Mouse (Mus musculus) stomach, postnatal 0 days (tissue): ENCODE results near the gene Arl8a. TPM values are rescaled to one million over a fixed set of nuclear protein-coding genes. Genes with fewer than 3 reads are reported as not detected.

ENCODE experiments used
- ATAC-seq: fragments of 200-750 bp; cut with Nextera tagmentation; 2 replicates; pipeline ENCODE4 v1.8.0; 2017; ENCODE audit not compliant: low FRiP score, low TSS enrichment
- DNase-seq: peaks from one replicate; pipeline ENCODE4 v3.0.0-alpha.2; 2016; ENCODE audit warnings: low spot score
- H3K27ac ChIP-seq: fragments of 300-500 bp; sonication (generic); replicated peaks from 2 replicates; pipeline ENCODE4 v1.5.1; 2014; ENCODE audit warnings: mild to moderate bottlenecking, control low read depth
- H3K27me3 ChIP-seq: fragments of 300-500 bp; sonication (generic); 2 replicates; pipeline ENCODE4 v1.6.1; 2014; ENCODE audit warnings: low read length; ENCODE audit not compliant: control insufficient read depth, insufficient read depth
- H3K36me3 ChIP-seq: fragments of 300-500 bp; sonication (generic); 2 replicates; pipeline ENCODE4 v1.6.1; 2014; ENCODE audit warnings: low read length, mixed read lengths; ENCODE audit not compliant: control insufficient read depth, insufficient read depth
- H3K4me1 ChIP-seq: fragments of 300-500 bp; sonication (generic); replicated peaks from 2 replicates; pipeline ENCODE4 v1.6.1; 2014; ENCODE audit warnings: antibody characterized with exemption; ENCODE audit not compliant: control insufficient read depth, insufficient read depth
- H3K4me2 ChIP-seq: fragments of 300-500 bp; sonication (generic); replicated peaks from 2 replicates; pipeline ENCODE4 v1.6.1; 2014; ENCODE audit warnings: low read depth, mild to moderate bottlenecking, control low read depth, moderate library complexity
- H3K4me3 ChIP-seq: fragments of 300-500 bp; sonication (generic); 2 replicates; pipeline ENCODE4 v1.5.1; 2014; ENCODE audit warnings: low read depth, low read length, control low read depth
- H3K9ac ChIP-seq: fragments of 300-500 bp; sonication (generic); 2 replicates; pipeline ENCODE4 v1.6.1; 2014; ENCODE audit warnings: mild to moderate bottlenecking, low read length, control low read depth, mixed read lengths
- H3K9me3 ChIP-seq: fragments of 300-500 bp; sonication (generic); 2 replicates; pipeline ENCODE4 v1.6.1; 2016; ENCODE audit warnings: low read length; ENCODE audit not compliant: control insufficient read depth
- CTCF ChIP-seq: IDR thresholded peaks from 2 replicates; pipeline ENCODE4 v1.5.1; 2016; ENCODE audit warnings: antibody characterized with exemption, low read depth, mild to moderate bottlenecking, moderate library complexity
- EP300 ChIP-seq: optimal IDR thresholded peaks from 2 replicates; pipeline ENCODE3; 2016; ENCODE audit warnings: antibody characterized with exemption
- WGBS: fragments of 180-500 bp; shearing (Covaris S2); extraction: QIAGEN DNeasy Blood & Tissue Kit; methylation state at CpG from one replicate; pipeline ENCODE4 v1.1.7; 2014; 5-methylcytosine and 5-hydroxymethylcytosine counted together
- polyA plus RNA-seq: library from polyadenylated mRNA; unstranded; fragments of >200 nt; fragmentation: Nextera tagmentation; extraction: Ambion mirVana; gene quantifications from 2 replicates; pipeline ENCODE4 v1.2.1, GENCODE M21; 2015

Arl8a gene
- polyA plus RNA-seq, 1 experiment from 2014 or later: 42.2 TPM

DNA sequence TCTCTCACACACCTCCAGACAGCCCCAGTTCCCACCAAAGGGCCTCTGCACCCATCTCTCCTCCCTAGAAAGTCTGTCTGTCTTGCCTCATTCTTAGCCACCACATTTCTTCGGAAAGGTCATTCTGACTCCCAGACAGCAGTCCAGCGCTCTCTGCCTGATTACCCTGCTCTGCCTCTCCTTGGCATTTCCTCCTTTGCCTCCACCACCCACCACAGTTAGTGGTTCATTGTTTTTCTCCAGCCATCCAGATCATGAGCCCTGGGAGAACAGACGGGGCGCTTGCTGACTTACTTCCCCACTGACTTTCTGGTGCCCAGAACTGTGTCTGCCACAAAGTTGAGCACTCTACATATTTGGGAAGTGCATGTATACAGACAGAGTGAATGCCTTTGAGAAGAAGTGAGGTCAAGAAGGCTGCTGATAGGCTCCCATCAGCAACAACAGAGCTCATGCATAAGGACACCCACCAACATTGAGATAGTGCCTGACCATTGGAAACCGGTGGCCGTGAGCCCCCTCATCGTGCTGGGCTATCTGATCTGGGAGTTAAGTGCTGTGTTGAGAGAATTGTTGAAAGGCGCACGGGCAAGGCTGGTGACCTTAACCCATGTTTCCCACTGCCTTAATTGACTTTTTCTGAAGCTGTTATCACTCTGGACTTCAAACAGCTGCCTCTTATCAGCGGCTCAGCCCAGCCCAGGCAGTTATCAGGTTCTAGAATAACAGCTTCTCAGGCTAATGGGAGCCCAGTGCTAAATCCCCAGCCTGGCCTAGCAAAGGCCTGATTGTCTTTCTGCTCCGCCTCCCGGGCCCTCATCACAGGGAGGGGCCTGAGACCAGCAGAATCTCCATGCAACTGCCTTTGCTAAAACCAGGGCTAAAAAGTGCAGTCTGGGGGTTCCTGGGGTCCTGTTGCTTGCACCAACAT is 57.8 kb downstream of the Arl8a start:
- Histone ChIP-seq H3K4me2 (no peak overlapping the region), H3K27me3 (no peaks in the 10 kb centered on the region), H3K4me1 (no peaks in the 10 kb centered on the region), H3K9me3 (no peaks in the 10 kb centered on the region), H3K9ac (no peak overlapping the region), H3K27ac (peak overlapping the region; percentile 71), H3K36me3 (no peaks in the 10 kb centered on the region), H3K4me3 (no peak overlapping the region)
- DNase-seq (peak; percentile 80), ATAC-seq (peak; percentile 63)
- 38% methylated on average over 12 of the region's 12 CpGs for WGBS
- TF ChIP-seq CTCF: no peak

DNA sequence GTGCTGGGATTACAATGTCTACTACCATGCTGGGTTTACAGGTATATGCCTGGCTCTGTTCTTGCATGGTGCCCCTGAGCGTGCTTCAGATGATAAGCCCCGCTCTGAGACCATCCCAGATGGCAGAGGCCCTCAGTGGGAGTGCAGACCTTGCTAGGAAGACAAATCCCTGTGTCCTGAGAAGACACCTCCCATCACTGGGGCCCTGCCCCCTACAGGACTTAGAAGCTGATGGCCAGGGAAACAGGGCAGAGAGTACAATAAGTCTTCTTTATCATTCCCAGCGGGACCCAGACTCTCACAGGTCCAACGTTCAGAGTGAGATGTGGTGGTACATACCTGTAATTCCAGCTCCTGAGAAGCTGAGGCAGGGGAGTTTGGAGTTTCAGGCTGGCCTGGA is 58.6 kb downstream of the Arl8a start:
- Histone ChIP-seq H3K4me1 (no peaks in the 10 kb centered on the region), H3K4me3 (no peak overlapping the region), H3K27ac (peak overlapping the region; percentile 71), H3K36me3 (no peaks in the 10 kb centered on the region), H3K9me3 (no peaks in the 10 kb centered on the region), H3K4me2 (no peak overlapping the region), H3K9ac (no peak overlapping the region), H3K27me3 (no peaks in the 10 kb centered on the region)
- TF ChIP-seq EP300: no peak
- TF ChIP-seq CTCF: 0 out of 2 replicates have a peak, but pooled peaks have one; percentile 5
- no peak for DNase-seq
- no peak for ATAC-seq
- 49% methylated on average over 4 of the region's 4 CpGs for WGBS

Other genes with a start within 250 kb of the Arl8a start
- 12.5 and 13.3 TPM in 2 replicates for gene Ppp1r12b, start 190.9 kb upstream of the Arl8a start, polyA plus RNA-seq
- 10.5 and 13.4 TPM in 2 replicates for gene Ube2t, start 184.3 kb upstream of the Arl8a start, polyA plus RNA-seq
- gene Lgr6, start 41.5 kb upstream of the Arl8a start, polyA plus RNA-seq: 0.35 and 1.0 TPM in 2 replicates
- gene Ptpn7, start 14.1 kb upstream of the Arl8a start, polyA plus RNA-seq: 0.32 and 0.46 TPM in 2 replicates
- 3.1 and 3.4 TPM in 2 replicates for gene Gpr37l1, start 20.9 kb downstream of the Arl8a start, polyA plus RNA-seq
- 152 and 162 TPM in 2 replicates for gene Elf3, start 111.7 kb downstream of the Arl8a start, polyA plus RNA-seq
- gene Rnpep, start 137.3 kb downstream of the Arl8a start, polyA plus RNA-seq: 54.7 and 61.2 TPM in 2 replicates
- gene Timm17a, start 167.0 kb downstream of the Arl8a start, polyA plus RNA-seq: 237 and 250 TPM in 2 replicates
- 19.5 and 22.4 TPM in 2 replicates for gene Lmod1, start 178.0 kb downstream of the Arl8a start, polyA plus RNA-seq
- gene Shisa4, start 228.4 kb downstream of the Arl8a start, polyA plus RNA-seq: 23.2 and 25.0 TPM in 2 replicates